Mouse (Mus musculus) ES-Bruce4 (cell line): Measurements from ENCODE around the gene Immp2l. TPM values are rescaled to one million over a fixed set of nuclear protein-coding genes. Genes with fewer than 3 reads are reported as not detected.
"Not testable (repeated sequence)": the region's sequence is repeated elsewhere in the genome, so short reads cannot be mapped to it uniquely, and the experiment has no call there.

ENCODE experiments used
- H3K27ac ChIP-seq: 2 replicates; pipeline ENCODE4 v1.5.1; 2012; ENCODE audit warnings: low read length, inconsistent platforms; ENCODE audit not compliant: insufficient read depth
- H3K27me3 ChIP-seq: 2 replicates; pipeline ENCODE4 v1.6.1; 2012; ENCODE audit warnings: mild to moderate bottlenecking, low read length, inconsistent platforms; ENCODE audit not compliant: control insufficient read depth, poor library complexity, insufficient read depth, severe bottlenecking
- H3K36me3 ChIP-seq: 2 replicates; pipeline ENCODE4 v1.6.1; 2012; ENCODE audit warnings: inconsistent platforms, mild to moderate bottlenecking, low read length, moderate library complexity; ENCODE audit not compliant: control insufficient read depth, poor library complexity, insufficient read depth, severe bottlenecking
- H3K4me1 ChIP-seq: one replicate; pipeline ENCODE4 v1.8.1; 2011; ENCODE audit warnings: low read length; ENCODE audit not compliant: control insufficient read depth, insufficient read depth
- H3K4me3 ChIP-seq: 2 replicates; pipeline ENCODE4 v1.5.1; 2011; ENCODE audit warnings: low read depth, mild to moderate bottlenecking, low read length
- H3K9ac ChIP-seq: 2 replicates; pipeline ENCODE4 v1.6.1; 2012; ENCODE audit warnings: low read depth, mild to moderate bottlenecking, inconsistent platforms; ENCODE audit not compliant: poor library complexity, severe bottlenecking
- H3K9me3 ChIP-seq: replicated peaks from 2 replicates; pipeline ENCODE4 v1.6.1; 2012; ENCODE audit warnings: mild to moderate bottlenecking, low read length, inconsistent platforms; ENCODE audit not compliant: control insufficient read depth, poor library complexity, insufficient read depth, severe bottlenecking
- CTCF ChIP-seq: IDR thresholded peaks from one replicate; pipeline ENCODE4 v1.8.1; 2011; ENCODE audit warnings: low read depth, low read length
- EP300 ChIP-seq: IDR thresholded peaks from 2 replicates; pipeline ENCODE4 v1.6.1; 2011; ENCODE audit warnings: low read depth, low read length; ENCODE audit not compliant: insufficient read depth
- POLR2A ChIP-seq: IDR thresholded peaks from one replicate; pipeline ENCODE4 v1.8.1; 2011; ENCODE audit warnings: low read length; ENCODE audit not compliant: insufficient read depth
- polyA plus RNA-seq: library from polyadenylated mRNA; stranded (reverse); fragments of >200 nt; gene quantifications from 2 replicates; pipeline ENCODE4 v1.2.4, GENCODE M21; 2011; ENCODE audit warnings: low read depth; ENCODE audit not compliant: missing spikeins, insufficient read depth, insufficient read length

The Immp2l gene
- polyA plus RNA-seq, 1 experiment = 15.5 TPM

- Histone ChIP-seq H3K4me1 (no peaks in the 10 kb centered on the region), H3K27ac (no peak overlapping the region), H3K27me3 (no peaks in the 10 kb centered on the region), H3K9ac (no peak overlapping the region), H3K36me3 (no peaks in the 10 kb centered on the region), H3K4me3 (no peak overlapping the region), H3K9me3 (no peaks in the 10 kb centered on the region)
- TF ChIP-seq POLR2A (no peak), CTCF (no peak)
Measured at GRCm38 (mm10) chr12:41834646-41835045, 810.8 kb downstream of the Immp2l start.

- TF ChIP-seq EP300 (no peak), CTCF (no peak), POLR2A (no peak)
- no peaks in the 10 kb centered on the region for H3K36me3 ChIP-seq
- H3K4me3 ChIP-seq = no peak overlapping the region
- no peaks in the 10 kb centered on the region for H3K4me1 ChIP-seq
- H3K9me3 ChIP-seq = no peaks in the 10 kb centered on the region
- no peaks in the 10 kb centered on the region for H3K27me3 ChIP-seq
- no peak overlapping the region for H3K9ac ChIP-seq
- no peak overlapping the region for H3K27ac ChIP-seq
Measured at GRCm38 (mm10) chr12:41838334-41838847, 814.5 kb downstream of the Immp2l start.

- no peaks in the 10 kb centered on the region for H3K9me3 ChIP-seq
- no peaks in the 10 kb centered on the region for H3K36me3 ChIP-seq
- no peak overlapping the region for H3K27ac ChIP-seq
- no peak for TF ChIP-seq EP300
- TF ChIP-seq CTCF = no peak
- TF ChIP-seq POLR2A = no peak
- no peak overlapping the region for H3K9ac ChIP-seq
- no peaks in the 10 kb centered on the region for H3K4me1 ChIP-seq
- no peak overlapping the region for H3K4me3 ChIP-seq
- H3K27me3 ChIP-seq = no peaks in the 10 kb centered on the region
Measured at GRCm38 (mm10) chr12:41839241-41839640, 815.4 kb downstream of the Immp2l start.

- Histone ChIP-seq H3K4me1 (no peaks in the 10 kb centered on the region), H3K27ac (no peak overlapping the region), H3K9me3 (no peaks in the 10 kb centered on the region), H3K36me3 (no peaks in the 10 kb centered on the region), H3K27me3 (no peaks in the 10 kb centered on the region), H3K9ac (no peak overlapping the region), H3K4me3 (no peak overlapping the region)
- no peak for TF ChIP-seq CTCF
- TF ChIP-seq EP300 = no peak
- no peak for TF ChIP-seq POLR2A
Measured at GRCm38 (mm10) chr12:41842694-41843329, 818.9 kb downstream of the Immp2l start.

- H3K9me3 ChIP-seq = no peaks in the 10 kb centered on the region
- TF ChIP-seq POLR2A (no peak), CTCF (no peak), EP300 (no peak)
- H3K36me3 ChIP-seq = no peaks in the 10 kb centered on the region
Measured at GRCm38 (mm10) chr12:41851896-41852470, 828.1 kb downstream of the Immp2l start.

GRCm38 (mm10) chr12:41859652-41860051 is 835.8 kb downstream of the Immp2l start:
- H3K36me3 ChIP-seq, H3K9me3 ChIP-seq, H3K27me3 ChIP-seq, H3K4me3 ChIP-seq, H3K27ac ChIP-seq, H3K9ac ChIP-seq, H3K4me1 ChIP-seq: not testable (repeated sequence)

More at GRCm38 (mm10) chr12:41851896-41852470, 828.1 kb downstream of the Immp2l start:
- no peaks in the 10 kb centered on the region for H3K27me3 ChIP-seq
- H3K9ac ChIP-seq = no peak overlapping the region
- no peak overlapping the region for H3K27ac ChIP-seq
- no peak overlapping the region for H3K4me3 ChIP-seq
- H3K4me1 ChIP-seq = no peaks in the 10 kb centered on the region
